Mouse (Mus musculus) testis, adult 2 months (tissue): ENCODE results near the gene Actr8.

Source experiments
- CTCF ChIP-seq: fragments of 200-500 bp; IDR thresholded peaks from 2 replicates; pipeline ENCODE4 v1.5.1; 2012; ENCODE audit warnings: low read depth, mild to moderate bottlenecking, inconsistent platforms, low read length, moderate library complexity; ENCODE audit not compliant: control insufficient read depth, insufficient read depth, insufficient replicate concordance
- POLR2A ChIP-seq: fragments of 200-500 bp; IDR thresholded peaks from 2 replicates; pipeline ENCODE4 v1.6.1; 2012; ENCODE audit warnings: low read depth, mild to moderate bottlenecking, inconsistent platforms, low read length, moderate library complexity; ENCODE audit not compliant: control insufficient read depth

- TF ChIP-seq CTCF = no peak
- TF ChIP-seq POLR2A = no peak
These were observed 68.8 kb downstream of the Actr8 start for GRCm38 (mm10) chr14:30046976-30047375.
